Mouse (Mus musculus) brain, embryonic 14.5 days (tissue): ENCODE measurements around the gene Spred1.

Experiments
- CTCF ChIP-seq: fragments of 200-500 bp; IDR thresholded peaks from 2 replicates; pipeline ENCODE4 v1.5.1; 2012; ENCODE audit warnings: inconsistent platforms, mild to moderate bottlenecking, moderate library complexity, borderline replicate concordance; ENCODE audit not compliant: insufficient read depth, insufficient read length; ENCODE audit errors: extremely low read depth
- POLR2A ChIP-seq: fragments of 200-500 bp; IDR thresholded peaks from 2 replicates; pipeline ENCODE4 v1.6.1; 2012; ENCODE audit warnings: mild to moderate bottlenecking, inconsistent platforms, borderline replicate concordance; ENCODE audit not compliant: poor library complexity, insufficient read depth, insufficient read length, severe bottlenecking; ENCODE audit errors: extremely low read depth

- TF ChIP-seq CTCF, result peak; percentile 46; the same call in 1 of the 2 replicates
- TF ChIP-seq POLR2A, result peak; percentile 97
Measured at GRCm38 (mm10) chr2:117120246-117121211, 645 bp upstream of the Spred1 start.
